Mouse (Mus musculus): Measurements from ENCODE around the gene Cym. TPM values are rescaled to one million over a fixed set of nuclear protein-coding genes. Genes with fewer than 3 reads are reported as not detected.

The Cym gene
- total RNA-seq, 4 experiments from 2014 or later = 0.37 TPM; not detected in 3

DNA sequence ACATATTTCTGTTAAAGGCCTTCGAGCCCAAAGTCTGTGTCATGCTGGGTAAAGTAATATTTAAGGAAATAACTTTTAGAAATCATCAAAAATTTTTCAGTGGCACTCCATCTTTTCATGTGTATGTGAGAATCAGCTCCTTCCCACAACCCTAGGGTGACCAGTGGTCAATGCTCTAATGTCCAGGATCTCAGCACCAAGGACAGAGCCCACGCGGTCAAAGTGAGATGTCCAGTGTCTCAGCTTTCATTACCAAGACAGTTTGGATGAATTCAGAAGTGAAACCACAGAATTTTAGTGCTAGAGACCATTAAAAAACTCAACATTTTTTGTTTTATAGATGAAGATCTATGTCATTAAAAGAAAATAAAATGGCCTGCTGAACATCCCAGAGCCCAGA, 49.6 kb downstream of the Cym start:
- DNase-seq (ENCODE audit: low spot score in 2 of 2) = no peak

DNA sequence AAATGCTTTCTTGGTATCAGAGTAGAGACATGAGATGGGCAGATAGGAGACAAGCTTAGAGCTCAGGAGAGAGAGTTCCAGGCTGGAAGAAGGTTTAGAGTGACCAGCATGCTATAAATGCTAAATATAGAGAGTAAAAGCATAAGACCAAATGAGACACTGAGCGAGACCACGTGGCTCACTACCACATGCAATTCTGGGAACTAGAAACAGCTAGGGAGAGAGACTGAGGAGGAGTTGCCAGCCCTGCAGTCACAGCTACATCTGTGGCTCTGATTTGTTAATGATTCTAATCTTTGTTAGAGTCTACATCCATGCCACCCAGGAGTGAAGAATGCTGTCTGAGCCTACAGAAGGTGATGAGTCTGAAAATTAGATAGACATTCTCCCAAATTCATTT, 52.0 kb downstream of the Cym start:
- no peak for DNase-seq (ENCODE audit: low spot score in 2 of 2)

DNA sequence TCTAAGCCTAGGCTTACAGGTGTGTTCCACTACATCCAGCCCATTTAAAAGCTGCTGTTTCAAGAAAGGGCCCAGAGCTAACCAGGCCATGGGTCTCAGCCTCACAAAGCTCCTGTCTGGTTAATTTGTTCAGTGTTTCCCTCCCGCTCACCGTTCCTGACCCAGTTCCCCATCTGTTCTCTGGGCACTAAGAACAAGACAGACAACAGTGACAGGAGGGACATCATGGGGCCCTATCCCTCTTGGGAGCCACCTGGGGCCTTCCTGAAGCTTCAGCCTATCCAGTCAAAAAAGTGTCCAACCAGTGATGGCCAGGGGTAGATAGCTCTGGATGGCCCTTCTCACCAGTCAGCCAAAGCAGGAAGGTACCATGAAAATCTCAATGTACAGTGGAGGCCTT, 58.8 kb downstream of the Cym start:
- DNase-seq (ENCODE audit: low spot score in 2 of 2) = no peak

Other genes starting within 250 kb of the Cym start
- gene Kcna3, start 185.6 kb downstream of the Cym start, total RNA-seq (2022) = 10 to 100 TPM; 26.9 to 31.1 (median 27.7) TPM
- 100 to 1,000 TPM; 121 to 161 (median 143) TPM for gene Kcna2, start 120.6 kb downstream of the Cym start, total RNA-seq (2022)
- gene Kcna10, start 38.7 kb downstream of the Cym start, total RNA-seq (2022) = under 1 TPM in 3 of 4 experiments, not detected in 1; 0.16 to 0.65 (median 0.61) TPM
- not detected for gene A630076J17Rik, start 8.9 kb upstream of the Cym start, total RNA-seq (2022)
- under 1 TPM in 1 of 4 experiments, not detected in 3; 0.11 TPM for gene Prok1, start 18.0 kb upstream of the Cym start, total RNA-seq (2022)
- gene Lamtor5, start 57.1 kb upstream of the Cym start, total RNA-seq (2022) = 10 to 100 TPM; 61.9 to 70.2 (median 63.6) TPM
- gene Slc16a4, start 69.5 kb upstream of the Cym start, total RNA-seq (2022) = 1 to 10 TPM; 1.3 to 1.9 (median 1.7) TPM
- gene Rbm15, start 111.9 kb upstream of the Cym start, total RNA-seq (2022) = 10 to 100 TPM; 25.5 to 27.4 (median 26.5) TPM
- gene Kcnc4, start 237.8 kb upstream of the Cym start, total RNA-seq (2022) = 10 to 100 TPM; 59.7 to 66.2 (median 61.6) TPM